Mouse (Mus musculus) cortical plate, adult 2 months (tissue): ENCODE data around the gene Ctxn1. TPM values are rescaled to one million over a fixed set of nuclear protein-coding genes. Genes with fewer than 3 reads are reported as not detected.
A peak's percentile ranks its signal among the peaks of the same experiment; 100 is the strongest.
"Not testable (repeated sequence)": the region's sequence is repeated elsewhere in the genome, so short reads cannot be mapped to it uniquely, and the experiment has no call there.

Experiments
- H3K27ac ChIP-seq: fragments of 200-500 bp; 2 replicates; pipeline ENCODE4 v1.5.1; 2012; ENCODE audit warnings: low read length, control low read depth, inconsistent platforms; ENCODE audit not compliant: insufficient read depth
- H3K4me1 ChIP-seq: fragments of 200-500 bp; 2 replicates; pipeline ENCODE4 v1.6.1; 2011; ENCODE audit warnings: low read length; ENCODE audit not compliant: control insufficient read depth, insufficient read depth
- H3K4me3 ChIP-seq: fragments of 200-500 bp; 2 replicates; pipeline ENCODE4 v1.5.1; 2011; ENCODE audit warnings: mild to moderate bottlenecking, low read length, control low read depth; ENCODE audit not compliant: insufficient read depth
- CTCF ChIP-seq: fragments of 200-500 bp; IDR thresholded peaks from 2 replicates; pipeline ENCODE4 v1.5.1; 2011; ENCODE audit warnings: mild to moderate bottlenecking, control low read depth, low read length; ENCODE audit not compliant: insufficient read depth; ENCODE audit errors: extremely low read depth
- POLR2A ChIP-seq: fragments of 200-500 bp; IDR thresholded peaks from 2 replicates; pipeline ENCODE4 v1.6.1; 2011; ENCODE audit warnings: mild to moderate bottlenecking, low read length, control low read depth; ENCODE audit not compliant: insufficient read depth; ENCODE audit errors: extremely low read depth
- polyA plus RNA-seq: library from polyadenylated mRNA; depleted of rRNA; stranded (reverse); fragments of >200 nt; gene quantifications from 2 replicates; pipeline ENCODE4 v1.2.3, GENCODE M21; 2012

Ctxn1 gene
- polyA plus RNA-seq, 1 experiment, result 1,048 TPM

DNA sequence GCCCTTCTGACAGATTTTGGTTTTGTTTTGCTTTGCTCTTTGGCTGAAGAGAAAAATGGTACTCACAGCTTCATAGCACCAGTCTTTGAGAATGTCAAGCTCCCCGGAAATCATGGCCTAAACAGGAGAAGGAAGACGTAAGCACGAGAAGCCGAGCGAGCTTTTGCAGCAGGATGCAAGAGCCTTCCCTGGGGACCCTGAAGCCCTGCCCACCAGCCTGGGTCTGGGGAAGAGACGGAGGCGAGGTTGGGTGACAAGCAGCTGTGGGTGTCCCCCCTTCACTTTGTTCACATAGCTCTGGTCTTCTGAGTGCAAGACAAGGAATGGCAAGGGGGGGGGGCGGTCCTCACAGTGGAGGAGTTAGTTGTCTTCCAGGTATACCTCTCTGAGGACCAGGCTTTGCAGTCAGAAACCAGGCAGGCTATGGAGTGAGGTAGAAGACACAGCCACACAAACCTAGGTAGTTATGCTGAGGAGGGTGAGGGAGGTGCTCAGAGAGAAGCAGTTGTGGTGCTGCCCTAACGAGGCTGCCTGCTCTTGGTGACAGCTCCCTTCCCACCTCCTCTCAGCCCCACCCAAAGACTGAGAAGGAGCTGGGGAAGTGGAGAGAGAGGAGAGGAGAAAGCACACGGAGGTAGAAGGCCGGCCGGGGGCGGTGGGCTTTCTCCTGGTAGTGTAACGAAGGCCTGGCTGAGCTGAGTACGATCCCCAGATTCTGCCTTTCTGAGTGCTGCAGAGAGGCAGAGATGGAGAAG, 6.3 kb upstream of the Ctxn1 start:
- peak overlapping the region; percentile 39 for H3K27ac ChIP-seq
- TF ChIP-seq POLR2A (0 out of 2 replicates have a peak, but pooled peaks have one; percentile 10), CTCF (no peak)

DNA sequence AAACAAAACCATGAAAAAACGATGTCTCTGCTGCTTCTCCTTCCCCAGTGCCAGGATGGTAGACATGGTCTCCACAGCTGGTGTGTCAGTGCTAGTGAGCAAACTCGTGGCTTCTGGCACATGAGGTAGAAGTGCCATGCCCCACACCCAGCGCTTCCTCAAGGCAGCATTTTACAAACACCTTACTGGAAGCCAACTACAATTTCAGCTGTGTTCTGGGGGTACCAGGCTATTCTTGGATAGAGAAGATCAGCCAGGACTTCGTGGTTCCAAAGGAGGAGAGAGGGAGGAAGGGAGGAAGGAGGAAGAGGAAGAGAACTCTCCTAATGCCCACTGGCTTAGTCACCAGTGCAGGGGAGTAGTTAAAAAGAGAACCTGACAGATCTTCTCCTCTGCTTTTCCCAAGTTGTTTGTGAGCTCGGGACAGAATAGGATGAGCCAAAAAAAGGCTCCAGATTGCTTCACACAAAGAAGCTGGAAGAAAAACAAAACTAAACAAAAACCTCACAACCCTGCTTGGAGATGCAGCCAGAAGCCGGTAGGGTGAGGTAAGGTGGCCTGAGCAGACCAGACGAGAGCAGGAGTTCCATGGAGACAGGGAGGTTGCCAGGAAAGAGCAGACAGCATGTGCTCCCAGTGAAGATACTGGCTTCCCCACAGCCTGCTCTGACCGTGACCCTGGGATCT, 4.2 kb upstream of the Ctxn1 start:
- TF ChIP-seq POLR2A (no peak), CTCF (no peak)
- no peak overlapping the region for H3K4me3 ChIP-seq
- peaks cover 12% of the 10 kb centered on the region for H3K4me1 ChIP-seq
- peak overlapping the region; percentile 41; the same call in 1 of the 2 replicates for H3K27ac ChIP-seq

More for the DNA sequence above, 6.3 kb upstream of the Ctxn1 start:
- Histone ChIP-seq H3K4me3 (no peak overlapping the region), H3K4me1 (peaks cover 9% of the 10 kb centered on the region)

DNA sequence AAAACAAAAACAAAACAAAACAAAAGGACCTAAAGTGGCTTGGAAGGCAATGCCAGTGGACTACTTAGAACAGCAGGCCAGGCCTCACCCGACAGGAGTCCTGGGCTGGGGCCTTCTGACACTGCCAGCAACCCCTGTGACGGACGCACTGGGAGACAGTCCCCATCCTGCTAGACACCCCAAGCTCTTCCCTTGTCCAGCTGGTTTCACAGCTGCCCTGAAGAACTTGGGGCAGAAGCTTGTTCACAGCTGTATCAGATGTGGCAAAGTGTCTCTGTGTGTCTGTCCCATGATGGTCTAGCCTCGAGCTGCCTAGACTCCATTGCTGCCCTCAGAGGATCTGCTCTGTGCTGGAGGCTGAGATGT, 714 bp upstream of the Ctxn1 start:
- H3K4me3 ChIP-seq, result no peak overlapping the region
- peaks cover 12% of the 10 kb centered on the region for H3K4me1 ChIP-seq
- TF ChIP-seq POLR2A (no peak), CTCF (no peak)
- no peak overlapping the region for H3K27ac ChIP-seq

DNA sequence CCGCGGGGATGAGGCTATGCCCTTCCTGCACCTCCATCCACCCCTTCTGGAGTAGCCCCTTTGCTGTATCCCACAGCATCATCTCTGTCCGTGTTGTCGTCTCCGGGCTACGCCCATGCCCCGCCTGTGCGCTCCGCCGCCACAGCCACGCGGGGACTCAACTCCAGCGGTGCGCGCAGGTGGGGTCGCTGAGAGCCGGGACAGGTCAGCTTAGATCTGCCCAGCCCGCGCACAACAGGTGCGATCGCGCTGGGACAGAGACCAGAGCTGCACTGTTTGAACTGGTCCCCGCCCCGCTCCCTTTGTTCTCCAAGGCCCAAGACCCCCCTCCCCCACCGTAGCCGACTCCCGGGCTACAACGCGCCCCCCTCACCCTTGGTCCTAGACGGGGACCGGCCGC, 396 bp downstream of the Ctxn1 start:
- peak overlapping the region; percentile 89 for H3K27ac ChIP-seq
- TF ChIP-seq CTCF (no peak), POLR2A (no peak)
- H3K4me1 ChIP-seq, result peaks cover 10% of the 10 kb centered on the region
- peak overlapping the region; percentile 89 for H3K4me3 ChIP-seq

DNA sequence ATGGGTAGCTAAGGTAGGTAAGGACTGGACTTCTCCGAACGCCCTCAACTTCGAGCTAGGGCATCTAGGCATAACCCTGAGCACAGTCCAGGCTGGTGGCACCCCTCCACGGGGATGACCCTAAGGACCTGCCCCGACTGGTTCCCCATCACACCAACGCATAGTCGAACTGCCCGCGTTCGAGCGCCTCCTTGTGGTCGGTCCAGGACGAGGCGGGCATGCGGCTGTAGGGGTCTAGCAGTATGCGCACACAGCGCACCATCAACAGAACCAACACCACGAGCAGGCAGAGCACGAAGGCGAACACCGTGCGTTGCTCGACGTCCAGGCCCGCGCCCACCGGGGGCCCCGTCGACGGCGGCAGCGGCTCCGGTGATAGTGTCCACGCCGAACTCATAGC, 841 bp downstream of the Ctxn1 start:
- peak overlapping the region; percentile 89 for H3K27ac ChIP-seq
- TF ChIP-seq CTCF (peak; percentile 67), POLR2A (no peak; the same call in 1 of the 2 replicates)
- peaks cover 8% of the 10 kb centered on the region for H3K4me1 ChIP-seq

DNA sequence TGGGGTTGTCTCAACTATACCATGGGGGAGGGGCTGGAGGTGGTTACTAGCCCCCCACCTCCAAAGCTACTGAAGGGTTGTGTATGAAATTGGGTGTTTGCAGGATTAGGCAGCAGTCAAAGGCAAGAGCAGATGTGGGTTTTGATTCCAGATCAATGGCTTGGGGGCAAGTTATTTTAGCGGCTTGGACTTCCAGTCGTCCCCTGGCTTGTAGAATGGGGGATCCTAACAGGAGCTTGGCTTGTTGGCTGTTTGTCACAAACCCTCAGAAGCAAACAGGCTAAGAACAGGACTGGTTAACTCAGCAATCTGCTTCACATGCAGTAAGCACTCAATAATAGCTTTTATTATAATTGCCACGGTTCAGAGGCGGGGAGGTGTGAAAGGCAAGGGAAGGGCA, 1.7 kb downstream of the Ctxn1 start:
- TF ChIP-seq CTCF, result no peak
- no peak for TF ChIP-seq POLR2A
- Histone ChIP-seq H3K4me1 (peaks cover 7% of the 10 kb centered on the region), H3K27ac (peak overlapping the region; percentile 89), H3K4me3 (peak overlapping the region; percentile 89)

More for the DNA sequence above, 841 bp downstream of the Ctxn1 start:
- H3K4me3 ChIP-seq, result peak overlapping the region; percentile 89

DNA sequence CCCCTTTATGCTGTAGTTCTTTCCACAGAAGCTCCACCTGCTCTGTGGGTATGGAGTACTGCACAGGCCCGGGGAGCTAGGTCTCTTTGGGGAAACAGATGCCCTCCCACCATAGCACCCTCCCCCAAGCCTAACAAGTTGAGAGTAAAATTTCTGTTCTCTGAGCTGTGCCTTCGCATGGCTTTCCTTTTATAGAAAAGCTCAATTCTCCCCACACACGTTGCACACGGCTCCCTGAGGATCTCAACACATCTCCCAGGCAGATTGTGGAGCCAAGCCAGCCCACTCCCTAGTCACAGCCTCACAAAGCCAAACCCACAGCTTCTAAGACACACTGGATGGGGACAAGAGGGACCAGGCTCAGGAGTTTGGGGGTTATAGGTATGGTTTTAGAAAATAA, 2.2 kb downstream of the Ctxn1 start:
- Histone ChIP-seq H3K4me3 (0 out of 2 replicates have a peak overlapping the region, but pooled peaks have one; percentile 89), H3K4me1 (peaks cover 7% of the 10 kb centered on the region), H3K27ac (0 out of 2 replicates have a peak overlapping the region, but pooled peaks have one; percentile 31)
- TF ChIP-seq POLR2A (peak; percentile 84; the same call in 1 of the 2 replicates), CTCF (no peak)

DNA sequence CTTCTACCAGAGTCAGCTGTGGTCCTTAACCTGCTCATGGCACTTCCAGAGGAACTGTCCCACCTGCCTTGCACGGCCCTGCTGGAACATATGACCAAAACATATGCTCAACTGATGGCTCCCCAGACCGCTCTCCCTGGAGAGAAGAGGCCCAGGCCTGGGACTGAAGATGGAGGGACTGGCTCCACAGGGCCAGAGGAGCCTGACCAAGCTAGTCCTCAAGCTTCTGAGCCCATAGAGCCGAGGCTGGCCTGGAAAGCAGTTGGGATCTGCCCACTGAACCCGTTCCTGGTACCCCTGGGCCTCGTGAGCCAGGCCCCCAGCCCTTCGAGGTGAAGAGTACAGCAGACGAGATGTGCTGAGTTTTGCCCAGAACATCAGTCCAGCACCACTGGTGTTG, 3.6 kb downstream of the Ctxn1 start:
- H3K27ac ChIP-seq, H3K4me1 ChIP-seq, H3K4me3 ChIP-seq: not testable (repeated sequence)

DNA sequence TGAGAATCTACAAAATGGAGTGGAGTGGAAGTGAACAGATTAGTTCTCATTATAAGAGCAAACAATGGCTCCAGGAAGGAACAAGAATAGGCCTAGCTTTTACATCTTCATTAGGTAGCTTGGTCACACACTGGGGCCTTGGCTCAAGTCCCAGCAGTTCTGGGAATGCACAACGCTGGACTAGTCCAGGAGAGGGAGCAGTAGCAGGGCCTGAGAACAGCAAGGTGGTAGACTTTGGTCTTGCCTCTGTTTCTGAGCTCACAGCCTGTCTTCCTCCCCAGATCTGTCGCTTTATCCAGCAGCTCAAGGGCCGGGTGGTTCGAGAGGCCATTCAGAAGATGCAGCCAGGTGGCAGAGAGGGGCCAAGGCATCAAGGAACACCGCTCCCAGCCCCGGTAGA, 5.1 kb downstream of the Ctxn1 start:
- peak overlapping the region; percentile 94; the same call in 1 of the 2 replicates for H3K4me3 ChIP-seq
- no peak overlapping the region; the same call in 1 of the 2 replicates for H3K27ac ChIP-seq
- H3K4me1 ChIP-seq, result peaks cover 4% of the 10 kb centered on the region
- TF ChIP-seq POLR2A, result no peak
- TF ChIP-seq CTCF, result peak; percentile 46
